In genomic region chr6:42709291-42710211, GRCm38 (mm10) we compare ENCODE assay signal across 8 mouse cellular contexts. TPM values are rescaled to one million over a fixed set of nuclear protein-coding genes. Genes with fewer than 3 reads are reported as not detected.
DNase-seq lines count a peak whose midpoint lies in the region; ATAC-seq and TF ChIP-seq lines count a peak whose summit lies in the region.

TSS of gene Tcaf1 (minus strand) at chr6:42710088.

- no peaks in the 10 kb centered on the region for H3K36me3 ChIP-seq in forebrain, embryonic 11.5 days (ENCODE audit: control insufficient read depth, insufficient read depth, low read length)
- no peaks in the 10 kb centered on the region for H3K36me3 ChIP-seq in heart, embryonic 13.5 days
- H3K36me3 ChIP-seq in kidney, postnatal 0 days (ENCODE audit: insufficient read depth, low read length): no peaks in the 10 kb centered on the region
- no peaks in the 10 kb centered on the region for H3K36me3 ChIP-seq in limb, embryonic 15.5 days

- H3K9me3 ChIP-seq in forebrain, embryonic 11.5 days (ENCODE audit: control insufficient read depth, low read length): no peaks in the 10 kb centered on the region
- no peaks in the 10 kb centered on the region for H3K9me3 ChIP-seq in heart, embryonic 13.5 days
- H3K9me3 ChIP-seq in kidney, postnatal 0 days (replicated peaks; ENCODE audit: low read length): no peaks in the 10 kb centered on the region
- H3K9me3 ChIP-seq in limb, embryonic 15.5 days: no peaks in the 10 kb centered on the region

- peak within 1 kb of the TSS; percentile 74 for H3K4me2 ChIP-seq in forebrain, embryonic 11.5 days (ENCODE audit: low read depth, low read length, severe bottlenecking)
- H3K4me2 ChIP-seq in heart, embryonic 13.5 days: peak within 1 kb of the TSS; percentile 84
- H3K4me2 ChIP-seq in kidney, postnatal 0 days (ENCODE audit: low read length): peak within 1 kb of the TSS; percentile 78
- H3K4me2 ChIP-seq in limb, embryonic 15.5 days: peak within 1 kb of the TSS; percentile 73

- peak within 1 kb of the TSS; percentile 69 for H3K4me3 ChIP-seq in forebrain, embryonic 11.5 days (ENCODE audit: low read depth, low read length)
- H3K4me3 ChIP-seq in heart, embryonic 13.5 days: peak within 1 kb of the TSS; percentile 87
- H3K4me3 ChIP-seq in kidney, postnatal 0 days (replicated peaks; ENCODE audit: low read depth, low read length): peak within 1 kb of the TSS; percentile 77
- peak within 1 kb of the TSS; percentile 67 for H3K4me3 ChIP-seq in limb, embryonic 15.5 days

- no peak for TF ChIP-seq CTCF in kidney, postnatal 0 days (IDR thresholded peaks at IDR 0.05; ENCODE audit: low read depth)

- peak; percentile 4 for DNase-seq in c-Kit-positive CD71-negative TER-119-negative erythroid progenitor cells, embryonic 14.5 days (ENCODE audit: low read depth)
- peak; percentile 89 for DNase-seq in forebrain, embryonic 11.5 days (ENCODE audit: low spot score)
- DNase-seq in kidney, postnatal 0 days (ENCODE audit: low spot score): peak; percentile 97
- peak; percentile 78 for DNase-seq in neural tube, embryonic 10.5 days (ENCODE audit: extremely low spot score, low spot score)
- DNase-seq in testis, postnatal 14 days (ENCODE audit: low spot score): peak; percentile 61

- peak within 1 kb of the TSS; percentile 84 for H3K9ac ChIP-seq in forebrain, embryonic 11.5 days (ENCODE audit: low read length)
- peak within 1 kb of the TSS; percentile 92 for H3K9ac ChIP-seq in heart, embryonic 13.5 days
- H3K9ac ChIP-seq in kidney, postnatal 0 days (ENCODE audit: low read depth, low read length): peak within 1 kb of the TSS; percentile 64
- peak within 1 kb of the TSS; percentile 48 for H3K9ac ChIP-seq in limb, embryonic 15.5 days

- H3K4me1 ChIP-seq in forebrain, embryonic 11.5 days (replicated peaks; ENCODE audit: control insufficient read depth, insufficient read depth, low read length): no peaks in the 10 kb centered on the region
- peaks cover 16% of the 10 kb centered on the region for H3K4me1 ChIP-seq in heart, embryonic 13.5 days
- no peaks in the 10 kb centered on the region for H3K4me1 ChIP-seq in kidney, postnatal 0 days (replicated peaks; ENCODE audit: insufficient read depth, low read length)
- no peaks in the 10 kb centered on the region; the same call in 1 of the 2 replicates for H3K4me1 ChIP-seq in limb, embryonic 15.5 days

- WGBS in forebrain, embryonic 11.5 days: 1% methylated on average over 28 of the region's 28 CpGs
- under 1% methylated on average over 28 of the region's 28 CpGs for WGBS in heart, embryonic 13.5 days
- under 1% methylated on average over 28 of the region's 28 CpGs for WGBS in kidney, postnatal 0 days
- 2% methylated on average over 28 of the region's 28 CpGs for WGBS in limb, embryonic 15.5 days

- ATAC-seq in forebrain, embryonic 11.5 days (replicated peaks; ENCODE audit: low FRiP score): peak; percentile 100
- ATAC-seq in heart, embryonic 13.5 days (ENCODE audit: extremely low read depth, insufficient number of reproducible peaks, low FRiP score, low TSS enrichment): peak; percentile 95
- peak; percentile 99 for ATAC-seq in kidney, postnatal 0 days (replicated peaks; ENCODE audit: low FRiP score, low read depth)
- peak; percentile 97 for ATAC-seq in limb, embryonic 15.5 days (ENCODE audit: insufficient number of reproducible peaks, low FRiP score, low TSS enrichment, low read depth)
- ATAC-seq in inflammation-experienced regulatory T-cells, adult 6 months: no peak

- H3K27ac ChIP-seq in forebrain, embryonic 11.5 days (ENCODE audit: low read depth, low read length): peak within 1 kb of the TSS; percentile 84
- peak within 1 kb of the TSS; percentile 92 for H3K27ac ChIP-seq in heart, embryonic 13.5 days (replicated peaks)
- peak within 1 kb of the TSS; percentile 81 for H3K27ac ChIP-seq in kidney, postnatal 0 days
- H3K27ac ChIP-seq in limb, embryonic 15.5 days: peak within 1 kb of the TSS; percentile 82

- H3K27me3 ChIP-seq in forebrain, embryonic 11.5 days (ENCODE audit: control insufficient read depth, insufficient read depth, low read length): no peaks in the 10 kb centered on the region
- no peaks in the 10 kb centered on the region for H3K27me3 ChIP-seq in heart, embryonic 13.5 days (replicated peaks)
- H3K27me3 ChIP-seq in kidney, postnatal 0 days (ENCODE audit: insufficient read depth, low read length): no peaks in the 10 kb centered on the region
- H3K27me3 ChIP-seq in limb, embryonic 15.5 days: no peaks in the 10 kb centered on the region

RNA-seq across cellular contexts. Expression of gene Tcaf1, which starts in this region (rescaled TPM):
- 134 and 143 TPM in 2 replicates for polyA plus RNA-seq in forebrain, embryonic 11.5 days (2014; fragmentation: Nextera tagmentation; extraction: Ambion mirVana)
- polyA plus RNA-seq in heart, embryonic 13.5 days (2015; fragmentation: Nextera tagmentation; extraction: Ambion mirVana): 47.9 and 52.2 TPM in 2 replicates
- 59.6 and 63.4 TPM in 2 replicates for polyA plus RNA-seq in kidney, postnatal 0 days (2015; fragmentation: Nextera tagmentation; extraction: Ambion mirVana)
- 63.7 and 64.5 TPM in 2 replicates for polyA plus RNA-seq in limb, embryonic 15.5 days (2015; fragmentation: Nextera tagmentation; extraction: Ambion mirVana)
- under 1 TPM in 2 of 3 experiments, not detected in 1; 0.19 to 0.38 TPM for polyA plus RNA-seq in inflammation-experienced regulatory T-cells, adult 6 months (2017; shearing (Covaris generic))

Comparison
In these comparisons a context has a peak if more than half of its experiments do, and no peak if none do; other contexts are left out.
1. RNA of gene Tcaf1 (polyA plus RNA-seq): 134 to 143 TPM in forebrain, embryonic 11.5 days, 63.7 to 64.5 TPM in limb, embryonic 15.5 days, 59.6 to 63.4 TPM in kidney, postnatal 0 days and 47.9 to 52.2 TPM in heart, embryonic 13.5 days; 0.19 to 0.38 TPM in inflammation-experienced regulatory T-cells, adult 6 months; every median in the first group is over 10 times any median in the second.
2. DNase-seq: peak in every context shown above with its lines; median percentile 97 in kidney, postnatal 0 days; 89 in forebrain, embryonic 11.5 days; 78 in neural tube, embryonic 10.5 days; 61 in testis, postnatal 14 days; 4 in c-Kit-positive CD71-negative TER-119-negative erythroid progenitor cells, embryonic 14.5 days.
3. Peak in every context shown above with its lines, with median percentiles within 50 percentile points of each other: H3K27ac ChIP-seq, H3K4me2 ChIP-seq, H3K4me3 ChIP-seq and H3K9ac ChIP-seq.